Mouse (Mus musculus): ENCODE results near the gene Chrna9.

Chrna9 gene

DNA sequence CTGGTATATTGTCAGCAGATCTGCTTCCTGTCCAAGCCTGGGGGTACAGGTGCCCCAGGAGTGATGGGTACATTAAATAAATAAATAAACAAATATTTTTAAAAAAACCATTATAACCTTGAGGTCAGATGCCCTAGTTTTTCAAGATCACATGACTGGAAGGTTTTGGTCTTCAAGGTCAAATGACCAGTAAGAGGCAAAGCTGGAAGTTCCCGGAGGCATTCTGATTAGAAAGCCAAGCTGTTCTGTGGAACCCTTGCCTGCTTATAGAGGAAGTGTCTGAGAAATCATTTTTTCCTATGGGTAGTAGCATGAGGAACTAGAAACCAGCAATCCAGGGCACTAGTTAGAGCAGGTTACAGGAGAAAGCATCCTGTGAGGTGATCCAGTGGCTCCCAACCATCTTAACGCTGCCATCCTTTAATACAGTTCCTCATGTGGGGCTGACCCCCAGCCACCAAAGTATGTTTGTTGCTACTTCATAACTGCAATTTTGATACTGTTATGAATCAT is 80.8 kb downstream of the Chrna9 start:
- DNase-seq = no peak

DNA sequence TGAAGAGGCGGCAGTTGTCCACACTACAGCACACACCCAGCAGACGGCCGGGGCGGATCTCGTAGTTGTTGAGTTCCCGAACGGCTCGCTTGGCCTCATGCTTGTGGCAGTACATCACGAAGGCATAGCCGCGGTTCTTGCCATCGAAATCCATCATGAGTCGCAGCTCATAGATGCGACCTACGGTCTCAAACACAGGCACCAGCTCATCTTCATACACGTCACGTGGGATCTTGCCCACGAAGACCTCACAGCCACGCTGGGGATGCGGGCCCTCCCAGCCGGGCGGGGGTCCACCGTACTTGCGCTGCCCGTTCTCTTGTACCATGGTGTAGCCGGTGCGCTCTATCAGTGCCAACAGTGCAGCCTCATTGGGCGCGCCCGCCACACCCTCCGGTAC is 92.1 kb downstream of the Chrna9 start:
- DNase-seq = no peak
